Mouse (Mus musculus): ENCODE data around the gene Slc46a2.

The Slc46a2 gene

GRCm38 (mm10) chr4:59887011-59887410, 27.8 kb downstream of the Slc46a2 start:
- H3K4me1 ChIP-seq (replicated peaks; ENCODE audit: low read depth, low read length), result peaks cover 41% of the 10 kb centered on the region
- no peak for TF ChIP-seq POU5F1 (IDR thresholded peaks at IDR 0.05; ENCODE audit: borderline replicate concordance, low read length)
- no peak for TF ChIP-seq NANOG (IDR thresholded peaks at IDR 0.05; ENCODE audit: borderline replicate concordance, low read length)
- no peak for TF ChIP-seq CTCF (conservative IDR thresholded peaks at IDR 0.05; ENCODE audit: low read length)
- H3K4me3 ChIP-seq (replicated peaks; ENCODE audit: low read length), result no peak overlapping the region
- no peaks in the 10 kb centered on the region for H3K27me3 ChIP-seq (ENCODE audit: insufficient read depth, low read length)
- peaks cover 87% of the 10 kb centered on the region for H3K36me3 ChIP-seq (ENCODE audit: insufficient read depth, low read length)
- peaks cover 13% of the 10 kb centered on the region; the same call in 1 of the 2 replicates for H3K9me3 ChIP-seq (ENCODE audit: low read length)

DNA sequence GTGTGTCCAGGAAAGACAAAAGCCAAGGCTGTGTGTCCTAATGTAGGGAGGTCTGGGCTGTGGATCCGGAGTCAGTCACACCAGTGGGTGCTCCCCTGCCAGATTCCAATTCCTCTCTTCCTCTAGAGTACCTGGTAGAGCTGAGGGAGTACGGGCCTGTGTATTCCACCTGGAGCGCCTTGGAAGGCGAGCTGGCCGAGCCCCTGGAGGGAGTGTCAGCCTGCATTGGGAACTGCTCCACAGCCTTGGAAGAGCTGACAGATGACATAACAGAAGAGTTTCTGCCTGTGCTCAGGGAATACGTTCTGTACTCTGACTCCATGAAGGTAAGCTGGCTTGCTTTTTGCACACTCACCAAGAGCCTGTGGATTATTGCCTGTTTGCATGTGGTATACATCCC, 28.6 kb downstream of the Slc46a2 start:
- H3K27me3 ChIP-seq (ENCODE audit: insufficient read depth, low read length), result no peaks in the 10 kb centered on the region
- TF ChIP-seq CTCF (conservative IDR thresholded peaks at IDR 0.05; ENCODE audit: low read length), result no peak
- peaks cover 84% of the 10 kb centered on the region for H3K36me3 ChIP-seq (ENCODE audit: insufficient read depth, low read length)
- H3K4me3 ChIP-seq (replicated peaks; ENCODE audit: low read length), result no peak overlapping the region
- peaks cover 16% of the 10 kb centered on the region; the same call in 1 of the 2 replicates for H3K9me3 ChIP-seq (ENCODE audit: low read length)
- H3K4me1 ChIP-seq (replicated peaks; ENCODE audit: low read depth, low read length), result peaks cover 42% of the 10 kb centered on the region

DNA sequence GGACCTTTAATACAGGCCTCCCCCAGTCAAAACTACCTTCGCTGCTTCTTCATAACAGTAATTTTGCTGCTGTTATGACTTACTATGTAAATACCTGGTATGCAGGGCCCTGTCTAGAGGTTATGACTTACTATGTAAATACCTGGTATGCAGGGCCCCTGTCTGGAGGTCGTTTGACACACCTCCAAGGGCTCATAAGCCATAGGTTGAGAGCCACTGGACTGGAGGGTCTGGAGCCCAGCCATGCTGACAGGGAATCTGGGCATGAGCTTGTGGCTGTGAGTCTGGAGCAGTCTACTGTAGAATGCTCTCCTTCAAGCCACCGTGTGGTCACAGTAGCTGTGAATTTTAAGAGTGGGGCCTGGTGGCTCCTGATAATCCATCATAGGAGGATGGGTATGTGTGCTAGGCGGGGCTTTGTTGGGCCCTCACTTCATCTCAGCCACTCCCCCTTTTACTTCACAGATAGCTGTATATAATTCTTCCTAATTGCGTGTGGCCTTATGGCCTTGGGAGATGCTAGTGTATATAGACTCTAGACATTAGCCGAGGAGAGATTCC, 30.6 kb downstream of the Slc46a2 start:
- no peaks in the 10 kb centered on the region for H3K27me3 ChIP-seq (ENCODE audit: insufficient read depth, low read length)
- no peak for TF ChIP-seq CTCF (conservative IDR thresholded peaks at IDR 0.05; ENCODE audit: low read length)
- TF ChIP-seq POU5F1 (IDR thresholded peaks at IDR 0.05; ENCODE audit: borderline replicate concordance, low read length), result no peak
- TF ChIP-seq NANOG (IDR thresholded peaks at IDR 0.05; ENCODE audit: borderline replicate concordance, low read length), result no peak
- peaks cover 16% of the 10 kb centered on the region; the same call in 1 of the 2 replicates for H3K9me3 ChIP-seq (ENCODE audit: low read length)
- peaks cover 59% of the 10 kb centered on the region for H3K4me1 ChIP-seq (replicated peaks; ENCODE audit: low read depth, low read length)
- no peak overlapping the region for H3K4me3 ChIP-seq (replicated peaks; ENCODE audit: low read length)
- peaks cover 82% of the 10 kb centered on the region for H3K36me3 ChIP-seq (ENCODE audit: insufficient read depth, low read length)

- H3K36me3 ChIP-seq (ENCODE audit: insufficient read depth, low read length), result peaks cover 69% of the 10 kb centered on the region
Observed at GRCm38 (mm10) chr4:59881210-59881609, 33.6 kb downstream of the Slc46a2 start.

DNA sequence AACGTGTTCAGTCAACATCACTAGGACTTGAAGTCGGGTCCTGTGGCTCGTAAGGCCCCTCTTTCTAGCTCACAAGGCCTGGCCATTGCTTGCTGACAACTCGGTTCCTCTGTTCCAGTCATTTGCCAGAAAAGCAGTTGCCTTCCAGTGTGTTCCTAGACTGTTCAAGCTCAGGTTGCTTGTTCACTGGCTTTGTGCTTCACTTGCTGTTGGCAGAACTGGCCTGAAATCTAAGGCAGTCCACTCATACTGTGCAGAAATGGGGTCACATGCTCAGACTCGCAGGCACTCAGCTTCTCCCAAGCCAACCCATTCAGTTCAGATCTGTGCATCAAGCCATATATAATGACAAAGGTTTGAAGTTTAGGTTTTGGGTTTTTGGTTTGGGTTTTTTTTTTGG, 34.1 kb downstream of the Slc46a2 start:
- Histone ChIP-seq H3K4me1 (replicated peaks; ENCODE audit: low read depth, low read length) (peaks cover 71% of the 10 kb centered on the region), H3K9me3 (ENCODE audit: low read length) (peaks cover 16% of the 10 kb centered on the region; the same call in 1 of the 2 replicates), H3K4me3 (replicated peaks; ENCODE audit: low read length) (no peak overlapping the region), H3K27me3 (ENCODE audit: insufficient read depth, low read length) (no peaks in the 10 kb centered on the region), H3K36me3 (ENCODE audit: insufficient read depth, low read length) (peaks cover 64% of the 10 kb centered on the region)
- no peak for TF ChIP-seq CTCF (conservative IDR thresholded peaks at IDR 0.05; ENCODE audit: low read length)
- no peak for TF ChIP-seq NANOG (IDR thresholded peaks at IDR 0.05; ENCODE audit: borderline replicate concordance, low read length)
- no peak for TF ChIP-seq POU5F1 (IDR thresholded peaks at IDR 0.05; ENCODE audit: borderline replicate concordance, low read length)

More at GRCm38 (mm10) chr4:59881210-59881609, 33.6 kb downstream of the Slc46a2 start:
- no peaks in the 10 kb centered on the region for H3K27me3 ChIP-seq (ENCODE audit: insufficient read depth, low read length)
- no peak for TF ChIP-seq CTCF (conservative IDR thresholded peaks at IDR 0.05; ENCODE audit: low read length)
- no peak for TF ChIP-seq POU5F1 (IDR thresholded peaks at IDR 0.05; ENCODE audit: borderline replicate concordance, low read length)
- no peak for TF ChIP-seq NANOG (IDR thresholded peaks at IDR 0.05; ENCODE audit: borderline replicate concordance, low read length)
- peaks cover 71% of the 10 kb centered on the region for H3K4me1 ChIP-seq (replicated peaks; ENCODE audit: low read depth, low read length)
- H3K9me3 ChIP-seq (ENCODE audit: low read length), result peaks cover 16% of the 10 kb centered on the region; the same call in 1 of the 2 replicates
- H3K4me3 ChIP-seq (replicated peaks; ENCODE audit: low read length), result no peak overlapping the region

GRCm38 (mm10) chr4:59879444-59879843, 35.4 kb downstream of the Slc46a2 start:
- H3K27me3 ChIP-seq (ENCODE audit: insufficient read depth, low read length), result no peaks in the 10 kb centered on the region
- peaks cover 65% of the 10 kb centered on the region for H3K4me1 ChIP-seq (replicated peaks; ENCODE audit: low read depth, low read length)
- peaks cover 51% of the 10 kb centered on the region for H3K36me3 ChIP-seq (ENCODE audit: insufficient read depth, low read length)
- H3K4me3 ChIP-seq (replicated peaks; ENCODE audit: low read length), result no peak overlapping the region
- TF ChIP-seq POU5F1 (IDR thresholded peaks at IDR 0.05; ENCODE audit: borderline replicate concordance, low read length), result no peak
- TF ChIP-seq NANOG (IDR thresholded peaks at IDR 0.05; ENCODE audit: borderline replicate concordance, low read length), result no peak
- TF ChIP-seq CTCF (conservative IDR thresholded peaks at IDR 0.05; ENCODE audit: low read length), result no peak
- H3K9me3 ChIP-seq (ENCODE audit: low read length), result peaks cover 16% of the 10 kb centered on the region; the same call in 1 of the 2 replicates

GRCm38 (mm10) chr4:59878595-59878994, 36.3 kb downstream of the Slc46a2 start:
- TF ChIP-seq NANOG (IDR thresholded peaks at IDR 0.05; ENCODE audit: borderline replicate concordance, low read length) (no peak), CTCF (conservative IDR thresholded peaks at IDR 0.05; ENCODE audit: low read length) (no peak), POU5F1 (IDR thresholded peaks at IDR 0.05; ENCODE audit: borderline replicate concordance, low read length) (no peak)
- H3K36me3 ChIP-seq (ENCODE audit: insufficient read depth, low read length), result peaks cover 43% of the 10 kb centered on the region
- peaks cover 65% of the 10 kb centered on the region for H3K4me1 ChIP-seq (replicated peaks; ENCODE audit: low read depth, low read length)
- no peaks in the 10 kb centered on the region for H3K27me3 ChIP-seq (ENCODE audit: insufficient read depth, low read length)
- H3K4me3 ChIP-seq (replicated peaks; ENCODE audit: low read length), result no peak overlapping the region
- peaks cover 16% of the 10 kb centered on the region; the same call in 1 of the 2 replicates for H3K9me3 ChIP-seq (ENCODE audit: low read length)

DNA sequence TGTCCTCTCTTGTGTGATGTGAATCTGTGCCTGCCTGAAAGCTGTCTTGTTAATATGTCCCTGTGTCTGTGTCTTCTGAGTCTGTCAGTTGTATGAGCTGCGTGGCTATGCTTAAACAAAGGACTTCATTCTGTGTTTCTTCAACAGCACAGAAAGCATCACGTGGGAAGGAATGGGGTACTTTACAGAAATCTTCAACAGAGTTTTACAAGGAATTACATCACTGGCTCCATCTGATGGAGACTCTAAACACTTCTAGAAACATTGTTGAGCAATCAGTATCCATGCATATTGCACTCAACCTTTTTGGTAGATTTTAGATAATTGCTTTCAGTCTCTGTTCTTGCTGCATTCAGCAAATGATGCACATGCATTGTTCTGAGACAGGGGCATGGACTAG, 37.8 kb downstream of the Slc46a2 start:
- Histone ChIP-seq H3K36me3 (ENCODE audit: insufficient read depth, low read length) (peaks cover 31% of the 10 kb centered on the region), H3K27me3 (ENCODE audit: insufficient read depth, low read length) (no peaks in the 10 kb centered on the region), H3K4me1 (replicated peaks; ENCODE audit: low read depth, low read length) (peaks cover 65% of the 10 kb centered on the region), H3K9me3 (ENCODE audit: low read length) (0 out of 2 replicates have a peak, but pooled peaks cover 4% of the 10 kb centered on the region), H3K4me3 (replicated peaks; ENCODE audit: low read length) (no peak overlapping the region)
- TF ChIP-seq NANOG (IDR thresholded peaks at IDR 0.05; ENCODE audit: borderline replicate concordance, low read length), result no peak
- TF ChIP-seq CTCF (conservative IDR thresholded peaks at IDR 0.05; ENCODE audit: low read length), result no peak
- no peak for TF ChIP-seq POU5F1 (IDR thresholded peaks at IDR 0.05; ENCODE audit: borderline replicate concordance, low read length)

- peaks cover 61% of the 10 kb centered on the region for H3K4me1 ChIP-seq (replicated peaks; ENCODE audit: low read depth, low read length)
Observed at GRCm38 (mm10) chr4:59876570-59876969, 38.3 kb downstream of the Slc46a2 start.

More at GRCm38 (mm10) chr4:59876570-59876969, 38.3 kb downstream of the Slc46a2 start:
- H3K27me3 ChIP-seq (ENCODE audit: insufficient read depth, low read length), result no peaks in the 10 kb centered on the region
- H3K4me3 ChIP-seq (replicated peaks; ENCODE audit: low read length), result no peak overlapping the region
- H3K36me3 ChIP-seq (ENCODE audit: insufficient read depth, low read length), result peaks cover 28% of the 10 kb centered on the region
- H3K9me3 ChIP-seq (ENCODE audit: low read length), result no peaks in the 10 kb centered on the region
- TF ChIP-seq NANOG (IDR thresholded peaks at IDR 0.05; ENCODE audit: borderline replicate concordance, low read length) (no peak), POU5F1 (IDR thresholded peaks at IDR 0.05; ENCODE audit: borderline replicate concordance, low read length) (no peak), CTCF (conservative IDR thresholded peaks at IDR 0.05; ENCODE audit: low read length) (no peak)
